In genomic region chr17:27057517-27058055, GRCm38 (mm10) we compare ENCODE assay signal across 8 mouse cellular contexts. TPM values are rescaled to one million over a fixed set of nuclear protein-coding genes. Genes with fewer than 3 reads are reported as not detected.
A peak's percentile ranks its signal among the peaks of the same experiment; 100 is the strongest.
DNase-seq lines count a peak whose midpoint lies in the region; ATAC-seq and TF ChIP-seq lines count a peak whose summit lies in the region.

No protein-coding gene starts in this region.

- peak overlapping the region; percentile 92 for H3K4me2 ChIP-seq in kidney, postnatal 0 days (ENCODE audit: low read length)
- H3K4me2 ChIP-seq in hindbrain, embryonic 14.5 days (replicated peaks) = peak overlapping the region; percentile 81
- H3K4me2 ChIP-seq in midbrain, postnatal 0 days (ENCODE audit: low read depth, low read length, poor library complexity, severe bottlenecking) = peak overlapping the region; percentile 75

- no peaks in the 10 kb centered on the region for H3K27me3 ChIP-seq in kidney, postnatal 0 days (ENCODE audit: insufficient read depth, low read length)
- H3K27me3 ChIP-seq in hindbrain, embryonic 14.5 days (ENCODE audit: control insufficient read depth, insufficient read depth, low read length) = peaks cover 51% of the 10 kb centered on the region
- peaks cover 27% of the 10 kb centered on the region for H3K27me3 ChIP-seq in midbrain, postnatal 0 days (ENCODE audit: insufficient read depth, low read length)

- no peaks in the 10 kb centered on the region for H3K9me3 ChIP-seq in kidney, postnatal 0 days (replicated peaks; ENCODE audit: low read length)
- no peaks in the 10 kb centered on the region for H3K9me3 ChIP-seq in hindbrain, embryonic 14.5 days (ENCODE audit: control insufficient read depth, low read length)
- no peaks in the 10 kb centered on the region for H3K9me3 ChIP-seq in midbrain, postnatal 0 days (ENCODE audit: low read length)

- no peaks in the 10 kb centered on the region for H3K36me3 ChIP-seq in kidney, postnatal 0 days (ENCODE audit: insufficient read depth, low read length)
- no peaks in the 10 kb centered on the region for H3K36me3 ChIP-seq in hindbrain, embryonic 14.5 days (replicated peaks; ENCODE audit: control insufficient read depth, insufficient read depth)
- H3K36me3 ChIP-seq in midbrain, postnatal 0 days (ENCODE audit: insufficient read depth, low read length) = no peaks in the 10 kb centered on the region

- DNase-seq in kidney, postnatal 0 days (ENCODE audit: low spot score) = no peak
- DNase-seq in kidney, adult 18-20 months = no peak
- DNase-seq in T-cell, adult 2 months (ENCODE audit: low spot score) = peak; percentile 25
- DNase-seq in hindbrain, embryonic 14.5 days (ENCODE audit: low spot score) = no peak
- DNase-seq in midbrain, postnatal 0 days (ENCODE audit: low spot score) = no peak
- DNase-seq in adrenal gland, postnatal 4 days (ENCODE audit: low spot score in 2 of 2) = no peak
- no peak for DNase-seq in frontal cortex, postnatal 25 days (ENCODE audit: low spot score in 2 of 2)
- DNase-seq in Muller cell, postnatal 12 days (ENCODE audit: inconsistent ontology term) = no peak

- WGBS in kidney, postnatal 0 days = 1% methylated on average over 24 of the region's 24 CpGs
- WGBS in hindbrain, embryonic 14.5 days = 2% methylated on average over 24 of the region's 24 CpGs
- 3% methylated on average over 24 of the region's 24 CpGs for WGBS in midbrain, postnatal 0 days

- no peak; the same call in 1 of the 2 replicates for ATAC-seq in kidney, postnatal 0 days (replicated peaks; ENCODE audit: low FRiP score, low read depth)
- no peak for ATAC-seq in hindbrain, embryonic 14.5 days (ENCODE audit: low FRiP score)
- ATAC-seq in midbrain, postnatal 0 days (ENCODE audit: low FRiP score) = no peak

- peak overlapping the region; percentile 93 for H3K27ac ChIP-seq in kidney, postnatal 0 days
- no peak overlapping the region for H3K27ac ChIP-seq in hindbrain, embryonic 14.5 days
- no peak overlapping the region for H3K27ac ChIP-seq in midbrain, postnatal 0 days (ENCODE audit: low read depth, low read length)

- no peak for TF ChIP-seq CTCF in kidney, postnatal 0 days (IDR thresholded peaks at IDR 0.05; ENCODE audit: low read depth)
- no peak for TF ChIP-seq CTCF in midbrain, postnatal 0 days (IDR thresholded peaks at IDR 0.05)

- H3K4me3 ChIP-seq in kidney, postnatal 0 days (replicated peaks; ENCODE audit: low read depth, low read length) = peak overlapping the region; percentile 64
- peak overlapping the region; percentile 46 for H3K4me3 ChIP-seq in hindbrain, embryonic 14.5 days (replicated peaks; ENCODE audit: low read length)
- peak overlapping the region; percentile 48 for H3K4me3 ChIP-seq in midbrain, postnatal 0 days (ENCODE audit: low read depth, low read length)

- H3K4me1 ChIP-seq in kidney, postnatal 0 days (replicated peaks; ENCODE audit: insufficient read depth, low read length) = peaks cover 34% of the 10 kb centered on the region
- H3K4me1 ChIP-seq in hindbrain, embryonic 14.5 days (replicated peaks; ENCODE audit: control insufficient read depth, insufficient read depth, low read length) = peaks cover 15% of the 10 kb centered on the region
- peaks cover 7% of the 10 kb centered on the region; the same call in 1 of the 2 replicates for H3K4me1 ChIP-seq in midbrain, postnatal 0 days (ENCODE audit: insufficient read depth, low read length)

- peak overlapping the region; percentile 75 for H3K9ac ChIP-seq in kidney, postnatal 0 days (ENCODE audit: low read depth, low read length)
- H3K9ac ChIP-seq in hindbrain, embryonic 14.5 days = peak overlapping the region; percentile 55
- peak overlapping the region; percentile 44 for H3K9ac ChIP-seq in midbrain, postnatal 0 days (replicated peaks; ENCODE audit: low read length, poor library complexity, severe bottlenecking)

RNA-seq across cellular contexts. Expression of gene Itpr3, which starts 0.5 kb away (rescaled TPM):
- polyA plus RNA-seq in kidney, postnatal 0 days (2015; fragmentation: Nextera tagmentation; extraction: Ambion mirVana) = 4.1 and 4.2 TPM in 2 replicates
- polyA plus RNA-seq in hindbrain, embryonic 14.5 days (2014; fragmentation: Nextera tagmentation; extraction: Ambion mirVana) = 1.2 and 1.8 TPM in 2 replicates
- total RNA-seq in midbrain, postnatal 0 days (2014; rRNA removed) = 4.5 and 4.7 TPM in 2 replicates
- polyA plus RNA-seq in midbrain, postnatal 0 days (2015; fragmentation: Nextera tagmentation; extraction: Ambion mirVana) = 0.39 and 0.90 TPM in 2 replicates
- 10 to 100 TPM; 13.6 to 19.4 TPM for total RNA-seq in adrenal gland, postnatal 4 days (2021)

RNA-seq across cellular contexts. Expression of gene Bak1, which starts 28.8 kb away (rescaled TPM):
- polyA plus RNA-seq in kidney, postnatal 0 days (2015; fragmentation: Nextera tagmentation; extraction: Ambion mirVana) = 6.3 and 6.7 TPM in 2 replicates
- 5.9 and 6.9 TPM in 2 replicates for polyA plus RNA-seq in hindbrain, embryonic 14.5 days (2014; fragmentation: Nextera tagmentation; extraction: Ambion mirVana)
- 57.3 and 82.4 TPM in 2 replicates for total RNA-seq in midbrain, postnatal 0 days (2014; rRNA removed)
- 3.9 and 5.3 TPM in 2 replicates for polyA plus RNA-seq in midbrain, postnatal 0 days (2015; fragmentation: Nextera tagmentation; extraction: Ambion mirVana)
- 10 to 100 TPM; 43.8 to 46.4 TPM for total RNA-seq in adrenal gland, postnatal 4 days (2021)
